Mouse (Mus musculus): ENCODE data around the gene Bod1l. TPM values are rescaled to one million over a fixed set of nuclear protein-coding genes. Genes with fewer than 3 reads are reported as not detected.
A peak's percentile ranks its signal among the peaks of the same experiment; 100 is the strongest.

Gene Bod1l
- polyA plus RNA-seq, 1 experiment from 2014 or later: 28.4 TPM

DNA sequence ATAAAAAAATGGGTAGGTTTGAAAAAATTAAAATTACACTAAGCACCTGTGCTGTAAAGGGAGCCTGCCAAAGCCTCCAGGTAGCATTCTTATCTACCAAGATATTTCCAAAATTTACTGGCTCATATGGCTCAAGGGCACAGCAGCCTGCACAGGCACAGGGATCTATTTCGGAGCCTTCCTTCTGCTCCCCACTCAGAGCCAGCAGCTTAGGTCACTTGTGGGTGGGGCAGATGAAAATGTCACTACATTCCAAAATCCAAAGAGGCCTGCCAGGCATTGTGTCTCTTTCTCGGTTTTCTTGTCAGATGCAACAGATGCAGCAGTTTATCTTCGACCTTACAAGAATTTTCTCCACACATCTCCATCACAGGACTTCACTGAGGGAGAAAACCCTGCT lies 64.1 kb downstream of the Bod1l start:
- no peak overlapping the region for H3K4me3 ChIP-seq (replicated peaks; ENCODE audit: low read length)
- H3K9ac ChIP-seq (replicated peaks; ENCODE audit: low read depth, low read length): no peak overlapping the region
- no peaks in the 10 kb centered on the region for H3K9me3 ChIP-seq (ENCODE audit: control insufficient read depth, low read length)
- peaks cover 5% of the 10 kb centered on the region; the same call in 1 of the 2 replicates for H3K36me3 ChIP-seq (ENCODE audit: control insufficient read depth, insufficient read depth)
- ATAC-seq: no peak
- H3K27ac ChIP-seq (ENCODE audit: low read length): no peak overlapping the region
- no peaks in the 10 kb centered on the region for H3K4me1 ChIP-seq (replicated peaks; ENCODE audit: control insufficient read depth, insufficient read depth, low read length)
- H3K4me2 ChIP-seq (ENCODE audit: low read length): no peak overlapping the region
- H3K27me3 ChIP-seq (replicated peaks; ENCODE audit: control insufficient read depth, insufficient read depth, low read length): no peaks in the 10 kb centered on the region
- 82% methylated on average over 3 of the region's 3 CpGs for WGBS

DNA sequence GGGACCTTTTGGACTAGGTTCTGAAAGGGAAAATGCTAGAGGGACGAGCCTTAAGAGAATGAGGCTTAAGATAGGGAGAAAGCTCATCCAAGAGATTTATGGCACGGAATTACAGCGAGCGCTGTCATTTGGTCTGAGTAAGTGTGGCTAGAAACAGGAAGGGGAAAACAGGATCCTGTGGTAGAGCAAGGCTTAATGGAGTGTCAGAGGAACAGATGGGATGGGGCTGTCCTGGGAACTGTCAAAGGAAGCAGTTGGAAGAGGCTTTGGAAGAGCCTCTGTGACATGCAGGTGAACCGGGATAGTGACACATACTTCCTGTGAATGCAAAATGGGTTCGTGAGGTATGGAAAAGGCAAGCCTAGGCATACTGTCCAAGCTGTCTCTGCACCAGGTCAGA lies 68.4 kb downstream of the Bod1l start:
- H3K4me1 ChIP-seq (replicated peaks; ENCODE audit: control insufficient read depth, insufficient read depth, low read length): no peaks in the 10 kb centered on the region
- no peak for ATAC-seq
- H3K9ac ChIP-seq (replicated peaks; ENCODE audit: low read depth, low read length): no peak overlapping the region
- no peak overlapping the region for H3K4me3 ChIP-seq (replicated peaks; ENCODE audit: low read length)
- WGBS: 87% methylated on average over 6 of the region's 6 CpGs
- H3K9me3 ChIP-seq (ENCODE audit: control insufficient read depth, low read length): no peaks in the 10 kb centered on the region
- no peak overlapping the region for H3K4me2 ChIP-seq (ENCODE audit: low read length)
- no peak overlapping the region for H3K27ac ChIP-seq (ENCODE audit: low read length)
- no peaks in the 10 kb centered on the region for H3K27me3 ChIP-seq (replicated peaks; ENCODE audit: control insufficient read depth, insufficient read depth, low read length)
- no peaks in the 10 kb centered on the region for H3K36me3 ChIP-seq (ENCODE audit: control insufficient read depth, insufficient read depth)

- no peaks in the 10 kb centered on the region for H3K9me3 ChIP-seq (ENCODE audit: control insufficient read depth, low read length)
- no peak overlapping the region for H3K4me3 ChIP-seq (replicated peaks; ENCODE audit: low read length)
- no peaks in the 10 kb centered on the region for H3K4me1 ChIP-seq (replicated peaks; ENCODE audit: control insufficient read depth, insufficient read depth, low read length)
- H3K27me3 ChIP-seq (replicated peaks; ENCODE audit: control insufficient read depth, insufficient read depth, low read length): no peaks in the 10 kb centered on the region
- WGBS: 85% methylated on average over 3 of the region's 3 CpGs
- H3K36me3 ChIP-seq (ENCODE audit: control insufficient read depth, insufficient read depth): no peaks in the 10 kb centered on the region
- H3K27ac ChIP-seq (ENCODE audit: low read length): no peak overlapping the region
- no peak overlapping the region for H3K9ac ChIP-seq (replicated peaks; ENCODE audit: low read depth, low read length)
- ATAC-seq: no peak
- no peak overlapping the region for H3K4me2 ChIP-seq (ENCODE audit: low read length)
These were observed 68.8 kb downstream of the Bod1l start for GRCm38 (mm10) chr5:41775273-41775672.

- no peak overlapping the region for H3K27ac ChIP-seq (ENCODE audit: low read length)
- ATAC-seq: peak; percentile 83
- H3K4me3 ChIP-seq (replicated peaks; ENCODE audit: low read length): peak overlapping the region; percentile 26
- H3K27me3 ChIP-seq (replicated peaks; ENCODE audit: control insufficient read depth, insufficient read depth, low read length): peaks cover 53% of the 10 kb centered on the region
- peak overlapping the region; percentile 41 for H3K4me2 ChIP-seq (ENCODE audit: low read length)
- H3K9me3 ChIP-seq (ENCODE audit: control insufficient read depth, low read length): no peaks in the 10 kb centered on the region
- no peak overlapping the region for H3K9ac ChIP-seq (replicated peaks; ENCODE audit: low read depth, low read length)
- WGBS: 6% methylated on average over 21 of the region's 21 CpGs
- H3K4me1 ChIP-seq (replicated peaks; ENCODE audit: control insufficient read depth, insufficient read depth, low read length): peaks cover 22% of the 10 kb centered on the region
- no peaks in the 10 kb centered on the region for H3K36me3 ChIP-seq (ENCODE audit: control insufficient read depth, insufficient read depth)
These were observed 75.6 kb downstream of the Bod1l start for GRCm38 (mm10) chr5:41768382-41769040.

DNA sequence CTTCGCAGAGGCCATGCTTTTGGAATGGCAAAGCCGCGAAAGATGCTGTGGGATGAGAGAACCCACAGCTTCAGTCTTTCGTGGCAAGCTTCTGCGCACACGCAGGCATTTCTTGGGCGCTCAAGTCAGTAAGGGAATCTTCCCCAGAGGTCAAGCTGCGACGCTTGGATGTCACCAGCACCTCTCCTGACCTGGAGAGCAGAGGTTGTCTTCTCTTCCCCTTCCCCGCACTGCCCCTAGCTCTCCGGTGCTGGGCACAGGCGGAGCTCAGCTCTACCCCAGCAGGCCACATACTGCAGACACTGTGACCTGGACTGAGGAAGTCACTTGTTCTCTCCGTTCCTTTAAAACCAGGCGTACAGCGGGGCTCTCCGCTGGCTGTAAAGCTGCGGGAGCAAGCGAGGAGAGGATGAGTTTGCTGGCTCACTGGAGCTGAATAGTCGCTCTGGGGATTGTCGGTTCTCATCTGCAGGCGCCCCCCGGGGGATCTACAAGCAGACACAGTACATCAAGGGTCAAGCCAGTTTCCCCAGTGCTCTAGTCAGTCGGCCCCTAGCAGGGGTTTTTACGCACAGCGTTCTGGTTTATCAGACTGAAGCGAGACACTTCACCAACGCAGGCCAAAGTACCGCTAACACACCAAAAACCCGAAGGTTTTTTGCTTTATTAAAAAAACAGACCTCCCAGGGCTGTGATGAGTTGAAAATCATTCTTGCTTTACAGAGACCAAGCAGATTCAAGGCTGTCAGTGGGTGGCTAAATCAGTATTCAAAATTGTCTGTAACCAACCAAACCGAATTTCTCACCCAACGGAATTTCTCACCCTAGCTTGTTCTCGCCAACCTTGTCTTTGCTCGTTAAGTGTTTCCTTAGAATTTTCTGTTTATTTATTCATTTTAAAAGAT lies 76.6 kb downstream of the Bod1l start:
- no peak; the same call in 1 of the 2 replicates for ATAC-seq
- Histone ChIP-seq H3K36me3 (ENCODE audit: control insufficient read depth, insufficient read depth) (no peaks in the 10 kb centered on the region), H3K27me3 (replicated peaks; ENCODE audit: control insufficient read depth, insufficient read depth, low read length) (peaks cover 63% of the 10 kb centered on the region), H3K27ac (ENCODE audit: low read length) (no peak overlapping the region), H3K4me1 (replicated peaks; ENCODE audit: control insufficient read depth, insufficient read depth, low read length) (peaks cover 26% of the 10 kb centered on the region), H3K4me2 (ENCODE audit: low read length) (peak overlapping the region; percentile 41), H3K9ac (replicated peaks; ENCODE audit: low read depth, low read length) (no peak overlapping the region), H3K9me3 (ENCODE audit: control insufficient read depth, low read length) (no peaks in the 10 kb centered on the region), H3K4me3 (replicated peaks; ENCODE audit: low read length) (peak overlapping the region; percentile 26)
- WGBS: 6% methylated on average over 33 of the region's 33 CpGs

GRCm38 (mm10) chr5:41766406-41767010 lies 77.6 kb downstream of the Bod1l start:
- Histone ChIP-seq H3K9me3 (ENCODE audit: control insufficient read depth, low read length) (no peaks in the 10 kb centered on the region), H3K4me2 (ENCODE audit: low read length) (no peak overlapping the region), H3K9ac (replicated peaks; ENCODE audit: low read depth, low read length) (no peak overlapping the region), H3K36me3 (ENCODE audit: control insufficient read depth, insufficient read depth) (no peaks in the 10 kb centered on the region), H3K4me1 (replicated peaks; ENCODE audit: control insufficient read depth, insufficient read depth, low read length) (peaks cover 30% of the 10 kb centered on the region), H3K4me3 (replicated peaks; ENCODE audit: low read length) (no peak overlapping the region), H3K27me3 (replicated peaks; ENCODE audit: control insufficient read depth, insufficient read depth, low read length) (peaks cover 74% of the 10 kb centered on the region), H3K27ac (ENCODE audit: low read length) (no peak overlapping the region)
- 2% methylated on average over 27 of the region's 27 CpGs for WGBS
- no peak for ATAC-seq

- Histone ChIP-seq H3K36me3 (ENCODE audit: control insufficient read depth, insufficient read depth) (no peaks in the 10 kb centered on the region), H3K9me3 (ENCODE audit: control insufficient read depth, low read length) (no peaks in the 10 kb centered on the region), H3K4me2 (ENCODE audit: low read length) (no peak overlapping the region), H3K4me3 (replicated peaks; ENCODE audit: low read length) (no peak overlapping the region), H3K4me1 (replicated peaks; ENCODE audit: control insufficient read depth, insufficient read depth, low read length) (peaks cover 30% of the 10 kb centered on the region), H3K9ac (replicated peaks; ENCODE audit: low read depth, low read length) (no peak overlapping the region), H3K27ac (ENCODE audit: low read length) (no peak overlapping the region), H3K27me3 (replicated peaks; ENCODE audit: control insufficient read depth, insufficient read depth, low read length) (peaks cover 80% of the 10 kb centered on the region)
- WGBS: under 1% methylated on average over 14 of the region's 14 CpGs
- no peak for ATAC-seq
These were observed 78.3 kb downstream of the Bod1l start for GRCm38 (mm10) chr5:41765626-41766405.

DNA sequence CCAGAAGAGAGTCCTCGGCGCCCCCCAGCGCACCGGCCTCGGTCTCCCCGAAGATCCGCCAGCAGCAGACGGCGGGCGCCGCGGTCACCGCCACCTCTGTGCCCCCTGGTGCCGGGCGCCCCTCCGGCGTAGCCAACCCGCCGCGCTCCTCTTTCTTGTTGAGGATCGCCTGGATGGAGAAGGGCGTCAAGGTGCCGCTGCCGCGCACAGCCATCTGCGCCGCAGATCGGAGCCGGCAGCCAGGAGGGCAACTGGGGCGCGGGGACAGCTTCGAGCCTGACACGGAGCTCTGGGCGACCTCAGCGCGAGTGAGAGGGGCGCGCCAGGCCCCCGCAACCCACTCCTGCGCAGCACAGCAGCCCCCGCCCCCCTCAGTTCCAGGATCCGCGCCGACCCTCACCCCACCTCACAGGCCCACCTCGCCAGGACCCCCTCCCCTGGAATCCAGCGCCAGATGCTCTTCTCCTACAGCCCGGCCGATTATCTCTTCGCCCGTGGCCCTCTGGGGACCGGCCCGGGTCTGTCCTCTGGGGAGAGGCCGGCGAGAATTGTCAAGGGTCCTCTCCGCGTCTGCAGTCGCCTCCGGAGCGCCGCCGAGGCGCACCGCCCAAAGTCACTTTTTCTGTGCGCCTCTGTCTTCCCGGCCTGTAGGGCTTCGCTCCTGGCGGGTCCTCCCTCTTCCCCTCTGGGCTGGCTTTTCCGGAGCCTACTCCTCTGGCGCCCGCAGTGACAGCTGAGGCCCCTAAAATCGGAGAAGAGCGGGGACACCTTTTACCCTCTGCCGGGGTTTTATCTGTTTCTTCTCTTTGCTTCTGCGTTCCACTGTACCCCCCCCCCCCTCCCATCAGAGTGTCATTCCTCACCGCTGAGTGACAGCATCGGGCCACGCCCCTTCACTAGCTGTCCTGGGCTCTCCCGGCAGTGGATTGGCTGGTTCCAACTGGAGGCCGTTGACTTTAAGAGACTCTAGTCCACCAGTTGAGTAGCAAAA lies 80.1 kb downstream of the Bod1l start, which contains the start of gene Nkx3-2:
Gene Nkx3-2 (minus strand): TSS at position 771 of the 991 bp plus-strand sequence.
- H3K9me3 ChIP-seq (ENCODE audit: control insufficient read depth, low read length): no peaks in the 10 kb centered on the region
- peak within 1 kb of the TSS; percentile 31 for H3K4me3 ChIP-seq (replicated peaks; ENCODE audit: low read length)
- H3K27ac ChIP-seq (ENCODE audit: low read length): no peak within 1 kb of the TSS
- peak within 1 kb of the TSS; percentile 52 for H3K4me2 ChIP-seq (ENCODE audit: low read length)
- ATAC-seq: peak; percentile 12
- H3K9ac ChIP-seq (replicated peaks; ENCODE audit: low read depth, low read length): no peak within 1 kb of the TSS
- WGBS: under 1% methylated on average over 65 of the region's 79 CpGs
- H3K36me3 ChIP-seq (ENCODE audit: control insufficient read depth, insufficient read depth): no peaks in the 10 kb centered on the region
- H3K4me1 ChIP-seq (replicated peaks; ENCODE audit: control insufficient read depth, insufficient read depth, low read length): peaks cover 30% of the 10 kb centered on the region
- peaks cover 87% of the 10 kb centered on the region for H3K27me3 ChIP-seq (replicated peaks; ENCODE audit: control insufficient read depth, insufficient read depth, low read length)

All from forebrain, embryonic 16.5 days (tissue).